Mouse (Mus musculus): ENCODE results near the gene Col2a1. TPM values are rescaled to one million over a fixed set of nuclear protein-coding genes. Genes with fewer than 3 reads are reported as not detected.

Col2a1 gene
- polyA plus RNA-seq, 1 experiment from 2014 or later, result 26.1 TPM

DNA sequence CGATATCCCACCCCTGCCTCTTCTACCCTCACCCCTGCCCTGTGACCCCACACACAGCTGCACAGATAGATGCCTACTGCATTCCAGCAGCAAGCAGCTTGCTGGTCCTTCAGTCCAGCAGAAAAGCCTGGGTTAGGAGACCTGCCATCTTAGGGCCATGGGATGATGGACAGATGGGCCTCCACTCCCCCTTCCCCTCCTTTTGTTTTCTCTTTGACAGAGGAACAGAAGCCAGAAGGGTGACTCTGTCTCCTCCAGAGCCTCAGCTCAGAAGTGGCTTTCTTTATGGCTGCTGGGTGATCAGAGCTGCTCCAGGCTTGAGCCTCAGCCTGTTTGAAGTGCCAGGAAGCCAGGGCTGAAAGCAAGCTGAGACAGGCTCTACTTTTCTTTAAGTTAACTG is 15.0 kb downstream of the Col2a1 start:
- Histone ChIP-seq H3K4me3 (no peak overlapping the region), H3K9ac (0 out of 2 replicates have a peak overlapping the region, but pooled peaks have one; percentile 10), H3K36me3 (peaks cover 26% of the 10 kb centered on the region; the same call in 1 of the 2 replicates), H3K4me1 (peaks cover 35% of the 10 kb centered on the region), H3K9me3 (no peaks in the 10 kb centered on the region), H3K27ac (replicated peaks) (no peak overlapping the region), H3K27me3 (replicated peaks) (no peaks in the 10 kb centered on the region), H3K4me2 (no peak overlapping the region)
- 76% methylated on average over 1 of the region's 1 CpGs for whole genome bisulfite sequencing
- ATAC-seq (ENCODE audit: extremely low read depth, insufficient number of reproducible peaks, low FRiP score, low TSS enrichment), result no peak

GRCm38 (mm10) chr15:97981560-97981959 is 22.9 kb downstream of the Col2a1 start:
- H3K27ac ChIP-seq (replicated peaks), result no peak overlapping the region
- 80% methylated on average over 6 of the region's 6 CpGs for WGBS
- no peak for ATAC-seq (ENCODE audit: extremely low read depth, insufficient number of reproducible peaks, low FRiP score, low TSS enrichment)
- H3K4me2 ChIP-seq, result no peak overlapping the region
- peaks cover 53% of the 10 kb centered on the region for H3K36me3 ChIP-seq
- H3K9ac ChIP-seq, result no peak overlapping the region
- H3K9me3 ChIP-seq, result peaks cover 10% of the 10 kb centered on the region; the same call in 1 of the 2 replicates
- H3K4me3 ChIP-seq, result no peak overlapping the region
- peaks cover 7% of the 10 kb centered on the region for H3K4me1 ChIP-seq
- H3K27me3 ChIP-seq (replicated peaks), result no peaks in the 10 kb centered on the region

DNA sequence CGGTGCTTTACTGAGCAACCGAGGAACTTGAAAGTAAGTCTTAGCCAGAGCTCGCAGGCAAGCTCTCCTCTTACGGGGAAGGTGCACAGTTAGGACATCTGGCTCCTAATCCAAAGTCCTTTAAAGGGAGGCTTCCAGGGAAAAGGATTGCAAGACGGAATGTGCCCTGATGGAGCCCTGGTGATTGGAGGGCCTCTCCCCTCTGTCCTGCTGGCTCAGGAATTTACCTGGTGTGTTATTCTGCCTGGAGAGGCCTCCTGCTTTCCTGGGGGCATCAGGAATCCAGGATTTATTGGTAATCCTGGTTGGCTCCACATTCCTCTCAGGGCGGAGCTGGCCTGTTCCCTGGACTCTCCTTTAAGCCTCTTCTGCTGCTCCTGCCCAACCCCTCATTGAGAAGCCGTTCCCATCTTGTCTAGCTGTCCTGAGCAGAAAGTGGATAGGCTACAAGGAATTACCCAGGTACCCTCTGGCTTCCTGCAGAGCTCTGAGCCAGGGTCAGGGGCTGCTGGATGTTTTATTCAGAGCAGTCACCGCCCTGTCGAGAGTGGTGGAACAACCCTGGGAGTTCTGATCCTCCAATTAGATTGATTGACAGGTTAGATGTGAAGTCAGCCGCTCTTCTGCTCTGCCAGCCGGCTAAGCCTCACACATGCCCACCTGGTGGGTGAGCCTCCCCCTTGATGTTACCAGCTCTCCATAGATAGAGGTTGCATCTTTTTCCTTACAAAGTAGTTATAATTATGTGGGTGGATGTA is 31.1 kb downstream of the Col2a1 start:
- no peak overlapping the region for H3K4me2 ChIP-seq
- no peak overlapping the region for H3K9ac ChIP-seq
- no peak for ATAC-seq (ENCODE audit: extremely low read depth, insufficient number of reproducible peaks, low FRiP score, low TSS enrichment)
- WGBS, result 41% methylated on average over 11 of the region's 11 CpGs
- H3K4me1 ChIP-seq, result peaks cover 19% of the 10 kb centered on the region
- peak overlapping the region; percentile 55; the same call in 1 of the 2 replicates for H3K27ac ChIP-seq (replicated peaks)
- H3K4me3 ChIP-seq, result no peak overlapping the region
- H3K36me3 ChIP-seq, result peaks cover 20% of the 10 kb centered on the region
- H3K27me3 ChIP-seq (replicated peaks), result no peaks in the 10 kb centered on the region
- peaks cover 2% of the 10 kb centered on the region; the same call in 1 of the 2 replicates for H3K9me3 ChIP-seq

DNA sequence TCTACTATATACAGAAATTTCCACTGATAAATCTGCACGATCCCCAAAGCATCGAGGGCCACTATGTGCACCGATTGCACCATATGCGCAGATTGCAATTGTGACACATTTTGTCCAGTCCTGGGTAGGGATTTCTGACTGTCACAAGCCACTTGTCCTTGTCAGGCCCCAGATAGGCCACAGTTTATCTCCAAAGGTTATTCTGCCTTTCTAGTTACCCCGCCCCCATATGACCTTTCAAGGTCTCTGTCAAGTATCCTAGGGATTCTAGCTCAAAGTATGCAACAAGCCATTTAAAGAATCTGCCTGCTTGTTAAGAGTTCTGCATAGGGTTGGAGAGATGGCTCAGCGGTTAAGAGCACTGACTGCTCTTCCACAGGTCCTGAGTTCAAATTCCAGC is 31.9 kb downstream of the Col2a1 start:
- H3K9ac ChIP-seq, result no peak overlapping the region
- H3K27ac ChIP-seq (replicated peaks), result peak overlapping the region; percentile 55
- 38% methylated on average over 6 of the region's 6 CpGs for WGBS
- H3K9me3 ChIP-seq, result no peaks in the 10 kb centered on the region
- H3K27me3 ChIP-seq (replicated peaks), result no peaks in the 10 kb centered on the region
- H3K36me3 ChIP-seq, result peaks cover 15% of the 10 kb centered on the region; the same call in 1 of the 2 replicates
- no peak overlapping the region for H3K4me3 ChIP-seq
- no peak overlapping the region for H3K4me2 ChIP-seq
- ATAC-seq (ENCODE audit: extremely low read depth, insufficient number of reproducible peaks, low FRiP score, low TSS enrichment), result no peak
- peaks cover 19% of the 10 kb centered on the region for H3K4me1 ChIP-seq

- Histone ChIP-seq H3K36me3 (peaks cover 10% of the 10 kb centered on the region; the same call in 1 of the 2 replicates), H3K4me3 (no peak overlapping the region), H3K27ac (replicated peaks) (no peak overlapping the region), H3K9ac (no peak overlapping the region), H3K4me2 (no peak overlapping the region), H3K4me1 (peaks cover 24% of the 10 kb centered on the region), H3K27me3 (replicated peaks) (no peaks in the 10 kb centered on the region), H3K9me3 (no peaks in the 10 kb centered on the region)
- no peak for ATAC-seq (ENCODE audit: extremely low read depth, insufficient number of reproducible peaks, low FRiP score, low TSS enrichment)
- WGBS, result 42% methylated on average over 6 of the region's 6 CpGs
Measured at GRCm38 (mm10) chr15:97970299-97970698, 34.2 kb downstream of the Col2a1 start.

- Histone ChIP-seq H3K4me1 (peaks cover 14% of the 10 kb centered on the region), H3K4me2 (no peak overlapping the region; the same call in 1 of the 2 replicates), H3K27ac (replicated peaks) (no peak overlapping the region), H3K4me3 (peak overlapping the region; percentile 77), H3K36me3 (peaks cover 10% of the 10 kb centered on the region; the same call in 1 of the 2 replicates), H3K27me3 (replicated peaks) (no peaks in the 10 kb centered on the region), H3K9ac (no peak overlapping the region), H3K9me3 (no peaks in the 10 kb centered on the region)
- ATAC-seq (ENCODE audit: extremely low read depth, insufficient number of reproducible peaks, low FRiP score, low TSS enrichment), result no peak
- WGBS, result 63% methylated on average over 17 of the region's 17 CpGs
Measured at GRCm38 (mm10) chr15:97965311-97966045, 39.0 kb downstream of the Col2a1 start.

GRCm38 (mm10) chr15:97964836-97965187 is 39.7 kb downstream of the Col2a1 start:
- ATAC-seq (ENCODE audit: extremely low read depth, insufficient number of reproducible peaks, low FRiP score, low TSS enrichment), result no peak
- no peaks in the 10 kb centered on the region for H3K9me3 ChIP-seq
- H3K27me3 ChIP-seq (replicated peaks), result no peaks in the 10 kb centered on the region
- H3K9ac ChIP-seq, result peak overlapping the region; percentile 90
- H3K36me3 ChIP-seq, result peaks cover 10% of the 10 kb centered on the region; the same call in 1 of the 2 replicates
- peak overlapping the region; percentile 91 for H3K4me2 ChIP-seq
- H3K27ac ChIP-seq (replicated peaks), result peak overlapping the region; percentile 74; the same call in 1 of the 2 replicates
- H3K4me3 ChIP-seq, result peak overlapping the region; percentile 77
- 19% methylated on average over 7 of the region's 7 CpGs for WGBS
- H3K4me1 ChIP-seq, result peaks cover 14% of the 10 kb centered on the region

GRCm38 (mm10) chr15:97963989-97964835 is 40.3 kb downstream of the Col2a1 start, which contains the start of gene Tmem106c:
Gene Tmem106c (plus strand): TSS chr15:97964200.
- peak; percentile 92 for ATAC-seq (ENCODE audit: extremely low read depth, insufficient number of reproducible peaks, low FRiP score, low TSS enrichment)
- Histone ChIP-seq H3K36me3 (peaks cover 5% of the 10 kb centered on the region; the same call in 1 of the 2 replicates), H3K27me3 (replicated peaks) (no peaks in the 10 kb centered on the region), H3K4me3 (peak within 1 kb of the TSS; percentile 77), H3K9ac (peak within 1 kb of the TSS; percentile 90), H3K27ac (replicated peaks) (peak within 1 kb of the TSS; percentile 74), H3K4me2 (peak within 1 kb of the TSS; percentile 91), H3K9me3 (no peaks in the 10 kb centered on the region), H3K4me1 (peaks cover 14% of the 10 kb centered on the region)
- WGBS, result under 1% methylated on average over 63 of the region's 67 CpGs

GRCm38 (mm10) chr15:97963329-97963988 is 41.0 kb downstream of the Col2a1 start:
- WGBS, result 16% methylated on average over 13 of the region's 13 CpGs
- no peak for ATAC-seq (ENCODE audit: extremely low read depth, insufficient number of reproducible peaks, low FRiP score, low TSS enrichment)
- H3K36me3 ChIP-seq, result peaks cover 3% of the 10 kb centered on the region; the same call in 1 of the 2 replicates
- no peaks in the 10 kb centered on the region for H3K27me3 ChIP-seq (replicated peaks)
- H3K4me3 ChIP-seq, result peak overlapping the region; percentile 77
- H3K4me2 ChIP-seq, result peak overlapping the region; percentile 91
- H3K27ac ChIP-seq (replicated peaks), result peak overlapping the region; percentile 70
- peaks cover 14% of the 10 kb centered on the region for H3K4me1 ChIP-seq
- no peaks in the 10 kb centered on the region for H3K9me3 ChIP-seq
- peak overlapping the region; percentile 90 for H3K9ac ChIP-seq

- peaks cover 7% of the 10 kb centered on the region for H3K4me1 ChIP-seq
- no peak overlapping the region for H3K4me3 ChIP-seq
- no peak overlapping the region for H3K9ac ChIP-seq
- WGBS, result 61% methylated on average over 11 of the region's 11 CpGs
- no peaks in the 10 kb centered on the region for H3K36me3 ChIP-seq
- no peaks in the 10 kb centered on the region for H3K9me3 ChIP-seq
- no peak overlapping the region for H3K27ac ChIP-seq (replicated peaks)
- no peak for ATAC-seq (ENCODE audit: extremely low read depth, insufficient number of reproducible peaks, low FRiP score, low TSS enrichment)
- H3K4me2 ChIP-seq, result no peak overlapping the region
- peaks cover 34% of the 10 kb centered on the region for H3K27me3 ChIP-seq (replicated peaks)
Measured at GRCm38 (mm10) chr15:97956416-97956815, 48.1 kb downstream of the Col2a1 start.

Data from heart, embryonic 13.5 days (tissue).